Mouse (Mus musculus) heart, postnatal 0 days (tissue): ENCODE results near the gene Fam160a1. TPM values are rescaled to one million over a fixed set of nuclear protein-coding genes. Genes with fewer than 3 reads are reported as not detected.

Experiments
- ATAC-seq: fragments of 200-750 bp; cut with Nextera tagmentation; 2 replicates; pipeline ENCODE4 v1.8.0; 2017; ENCODE audit warnings: low read depth, moderate number of reproducible peaks, moderate library complexity; ENCODE audit not compliant: insufficient read depth
- DNase-seq: peaks from one replicate; pipeline ENCODE4 v3.0.0-alpha.2; 2016; ENCODE audit warnings: low spot score
- H3K27ac ChIP-seq: fragments of 300-500 bp; sonication (generic); 2 replicates; pipeline ENCODE4 v1.5.1; 2014; ENCODE audit warnings: low read depth, mild to moderate bottlenecking
- H3K27me3 ChIP-seq: fragments of 300-500 bp; sonication (generic); 2 replicates; pipeline ENCODE4 v1.6.1; 2014; ENCODE audit warnings: low read length, mixed read lengths; ENCODE audit not compliant: control insufficient read depth, insufficient read depth
- H3K36me3 ChIP-seq: fragments of 300-500 bp; sonication (generic); replicated peaks from 2 replicates; pipeline ENCODE4 v1.6.1; 2014; ENCODE audit warnings: low read length, mixed read lengths; ENCODE audit not compliant: control insufficient read depth, insufficient read depth
- H3K4me1 ChIP-seq: fragments of 300-500 bp; sonication (generic); 2 replicates; pipeline ENCODE4 v1.6.1; 2014; ENCODE audit warnings: antibody characterized with exemption; ENCODE audit not compliant: control insufficient read depth, insufficient read depth
- H3K4me2 ChIP-seq: fragments of 300-500 bp; sonication (generic); 2 replicates; pipeline ENCODE4 v1.6.1; 2014; ENCODE audit warnings: low read depth, mild to moderate bottlenecking, low read length, moderate library complexity
- H3K4me3 ChIP-seq: fragments of 300-500 bp; sonication (generic); 2 replicates; pipeline ENCODE4 v1.5.1; 2014; ENCODE audit warnings: low read depth, low read length
- H3K9ac ChIP-seq: fragments of 300-500 bp; sonication (generic); replicated peaks from 2 replicates; pipeline ENCODE4 v1.6.1; 2014; ENCODE audit warnings: low read depth, low read length, mixed read lengths
- H3K9me3 ChIP-seq: fragments of 300-500 bp; sonication (generic); replicated peaks from 2 replicates; pipeline ENCODE4 v1.6.1; 2016; ENCODE audit warnings: low read length; ENCODE audit not compliant: control insufficient read depth
- CTCF ChIP-seq: IDR thresholded peaks from 2 replicates; pipeline ENCODE4 v1.5.1; 2016; ENCODE audit warnings: antibody characterized with exemption, control low read depth, low read depth
- EP300 ChIP-seq: IDR thresholded peaks from 2 replicates; pipeline ENCODE4 v1.6.1; 2016; ENCODE audit warnings: antibody characterized with exemption, low read depth
- WGBS: fragments of 180-500 bp; shearing (Covaris S2); extraction: QIAGEN DNeasy Blood & Tissue Kit; methylation state at CpG from one replicate; pipeline ENCODE4 v1.1.7; 2014; 5-methylcytosine and 5-hydroxymethylcytosine counted together
- polyA plus RNA-seq: library from polyadenylated mRNA; unstranded; fragments of >200 nt; fragmentation: Nextera tagmentation; extraction: Ambion mirVana; gene quantifications from 2 replicates; pipeline ENCODE4 v1.2.1, GENCODE M21; 2015
- total RNA-seq: library from RNA; depleted of rRNA; stranded (reverse); fragments of >200 nt; gene quantifications from 2 replicates; pipeline ENCODE4 v1.2.3, GENCODE M21; 2014; ENCODE audit warnings: low replicate concordance

Fam160a1 gene
- total and polyA plus RNA-seq, 2 experiments from 2014 or later: 10.5 to 34.6 TPM

- TF ChIP-seq EP300 (no peak), CTCF (no peak)
- no peaks in the 10 kb centered on the region for H3K4me1 ChIP-seq
- no peaks in the 10 kb centered on the region for H3K9me3 ChIP-seq
- no peaks in the 10 kb centered on the region for H3K36me3 ChIP-seq
- no peak overlapping the region for H3K27ac ChIP-seq
- no peak overlapping the region for H3K4me2 ChIP-seq
- no peak for DNase-seq
- 67% methylated on average over 7 of the region's 7 CpGs for WGBS
- ATAC-seq: no peak
- H3K9ac ChIP-seq: no peak overlapping the region
- no peaks in the 10 kb centered on the region for H3K27me3 ChIP-seq
- no peak overlapping the region for H3K4me3 ChIP-seq
Measured at GRCm38 (mm10) chr3:85764937-85765337, 52.2 kb downstream of the Fam160a1 start.

- H3K9me3 ChIP-seq: no peaks in the 10 kb centered on the region
- no peak overlapping the region for H3K4me3 ChIP-seq
- no peak overlapping the region for H3K4me2 ChIP-seq
- ATAC-seq: no peak
- TF ChIP-seq EP300 (no peak), CTCF (no peak)
- WGBS: 81% methylated on average over 18 of the region's 18 CpGs
- no peak overlapping the region for H3K9ac ChIP-seq
- no peak overlapping the region for H3K27ac ChIP-seq
- no peaks in the 10 kb centered on the region for H3K27me3 ChIP-seq
- H3K36me3 ChIP-seq: no peaks in the 10 kb centered on the region
- no peaks in the 10 kb centered on the region for H3K4me1 ChIP-seq
- no peak for DNase-seq
Measured at GRCm38 (mm10) chr3:85764008-85764834, 52.9 kb downstream of the Fam160a1 start.

- Histone ChIP-seq H3K27me3 (no peaks in the 10 kb centered on the region), H3K36me3 (no peaks in the 10 kb centered on the region), H3K4me3 (no peak overlapping the region), H3K4me1 (no peaks in the 10 kb centered on the region), H3K4me2 (no peak overlapping the region), H3K9me3 (no peaks in the 10 kb centered on the region), H3K9ac (no peak overlapping the region), H3K27ac (no peak overlapping the region)
- no peak for DNase-seq
- TF ChIP-seq CTCF (no peak), EP300 (no peak)
- 38% methylated on average over 2 of the region's 2 CpGs for WGBS
- ATAC-seq: no peak
Measured at GRCm38 (mm10) chr3:85757944-85758343, 59.1 kb downstream of the Fam160a1 start.

DNA sequence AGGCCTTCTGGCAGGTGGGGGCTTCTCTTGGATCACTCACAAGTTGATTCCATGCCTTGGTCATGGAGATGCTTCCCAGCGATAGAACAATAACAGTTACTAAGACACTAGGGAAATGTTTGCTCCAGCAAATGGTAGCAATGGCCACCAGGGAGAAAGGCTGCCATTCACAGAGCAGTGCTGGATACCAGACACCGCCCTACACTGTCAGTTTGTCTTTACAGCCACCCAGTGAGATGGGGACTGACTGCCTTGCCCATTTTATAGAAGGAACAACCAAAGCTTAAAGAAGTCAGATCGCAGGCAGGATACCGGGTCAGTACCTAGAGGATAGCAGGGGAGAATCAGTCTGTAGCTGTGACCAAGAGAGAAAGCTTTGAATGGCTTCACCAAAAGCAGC, 59.7 kb downstream of the Fam160a1 start:
- Histone ChIP-seq H3K9ac (no peak overlapping the region), H3K9me3 (no peaks in the 10 kb centered on the region), H3K4me2 (no peak overlapping the region), H3K27me3 (no peaks in the 10 kb centered on the region), H3K27ac (no peak overlapping the region), H3K4me3 (no peak overlapping the region), H3K4me1 (no peaks in the 10 kb centered on the region), H3K36me3 (no peaks in the 10 kb centered on the region)
- 92% methylated on average over 4 of the region's 4 CpGs for WGBS
- DNase-seq (no peak), ATAC-seq (no peak)
- no peak for TF ChIP-seq CTCF
- no peak for TF ChIP-seq EP300

GRCm38 (mm10) chr3:85749348-85749747, 67.7 kb downstream of the Fam160a1 start:
- ATAC-seq (no peak), DNase-seq (no peak)
- Histone ChIP-seq H3K4me3 (no peak overlapping the region), H3K4me2 (no peak overlapping the region), H3K9ac (no peak overlapping the region), H3K9me3 (no peaks in the 10 kb centered on the region), H3K4me1 (peaks cover 12% of the 10 kb centered on the region; the same call in 1 of the 2 replicates), H3K27me3 (no peaks in the 10 kb centered on the region), H3K27ac (no peak overlapping the region), H3K36me3 (no peaks in the 10 kb centered on the region)
- TF ChIP-seq EP300 (no peak), CTCF (no peak)
- WGBS: 56% methylated on average over 4 of the region's 4 CpGs
